Mouse (Mus musculus): ENCODE results near the gene Rabggtb.
"Not testable (repeated sequence)": the region's sequence is repeated elsewhere in the genome, so short reads cannot be mapped to it uniquely, and the experiment has no call there.

The Rabggtb gene

DNA sequence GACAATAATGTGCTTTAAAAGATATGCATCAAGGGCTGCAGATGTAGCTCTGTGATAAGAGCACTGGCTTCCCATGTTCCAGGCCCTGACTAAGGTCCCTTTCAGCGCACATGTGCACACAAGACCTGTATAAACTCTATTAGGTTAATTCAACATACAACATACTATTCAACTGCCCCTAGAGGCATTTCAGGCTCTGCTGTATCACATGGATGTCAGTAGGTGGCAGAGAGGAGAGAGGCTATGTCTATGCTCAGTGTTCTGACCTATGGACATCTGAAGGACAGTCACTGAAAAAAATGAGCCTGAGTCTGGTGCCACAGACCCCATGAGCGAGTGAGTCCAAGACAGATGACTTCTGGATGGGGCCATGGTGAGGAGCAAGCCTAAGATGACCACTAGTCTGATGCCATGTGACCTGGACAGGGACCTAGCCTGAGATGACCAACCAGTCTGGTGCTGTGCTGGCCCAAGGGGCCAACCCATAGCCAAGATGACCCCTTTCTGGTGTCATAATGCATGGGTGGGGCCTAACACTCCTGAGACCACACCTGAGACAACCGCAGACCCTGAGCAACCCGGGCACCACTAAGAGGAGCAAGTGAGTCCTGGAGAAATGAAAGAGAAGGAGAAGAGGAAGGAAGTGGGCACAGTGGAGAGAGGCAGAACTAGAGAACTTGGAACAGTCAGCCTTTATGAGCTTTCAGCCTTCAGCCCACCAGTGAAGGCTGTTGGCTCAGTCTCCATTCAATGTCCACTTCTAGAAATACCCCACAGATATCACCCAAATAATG is 48.0 kb downstream of the Rabggtb start:
- DNase-seq (ENCODE audit: inconsistent ontology term), result no peak

DNA sequence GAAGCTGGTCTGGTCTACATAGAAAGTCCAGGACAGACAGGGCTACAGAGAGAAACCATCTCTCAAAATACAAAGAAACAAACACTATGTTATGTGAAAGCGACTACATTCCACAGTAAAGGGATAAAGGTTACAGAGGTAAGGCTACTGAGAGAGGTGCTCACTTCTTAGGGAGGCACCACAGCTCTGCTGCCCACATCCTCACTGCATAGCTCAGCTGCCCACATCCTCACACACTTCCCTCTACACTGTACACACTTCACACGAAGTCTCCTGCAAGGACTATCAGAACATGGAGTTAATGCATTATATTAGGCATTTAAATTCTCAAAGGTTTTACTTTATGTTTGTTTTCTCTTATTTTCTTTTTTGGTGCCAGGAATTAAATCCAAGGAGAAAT is 49.0 kb downstream of the Rabggtb start:
- no peak for DNase-seq (ENCODE audit: inconsistent ontology term)

DNA sequence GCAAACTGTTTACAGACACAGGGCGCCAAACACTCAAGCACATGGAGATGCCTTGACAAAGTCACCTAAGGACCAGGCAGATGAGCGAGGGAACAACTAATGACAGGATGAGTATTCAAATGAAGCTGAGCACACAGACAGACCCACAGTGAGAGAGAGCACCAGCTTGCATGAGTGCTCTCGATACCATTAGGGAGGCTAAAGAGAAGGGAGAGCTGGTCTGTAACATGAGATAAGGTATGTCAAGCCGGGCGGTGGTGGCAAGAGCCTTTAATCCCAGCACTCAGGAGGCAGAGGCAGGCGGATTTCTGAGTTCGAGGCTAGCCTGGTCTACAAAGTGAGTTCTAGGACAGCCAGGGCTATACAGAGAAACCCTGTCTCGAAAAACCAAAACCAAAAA is 52.4 kb downstream of the Rabggtb start:
- DNase-seq (ENCODE audit: inconsistent ontology term), result not testable (repeated sequence)

DNA sequence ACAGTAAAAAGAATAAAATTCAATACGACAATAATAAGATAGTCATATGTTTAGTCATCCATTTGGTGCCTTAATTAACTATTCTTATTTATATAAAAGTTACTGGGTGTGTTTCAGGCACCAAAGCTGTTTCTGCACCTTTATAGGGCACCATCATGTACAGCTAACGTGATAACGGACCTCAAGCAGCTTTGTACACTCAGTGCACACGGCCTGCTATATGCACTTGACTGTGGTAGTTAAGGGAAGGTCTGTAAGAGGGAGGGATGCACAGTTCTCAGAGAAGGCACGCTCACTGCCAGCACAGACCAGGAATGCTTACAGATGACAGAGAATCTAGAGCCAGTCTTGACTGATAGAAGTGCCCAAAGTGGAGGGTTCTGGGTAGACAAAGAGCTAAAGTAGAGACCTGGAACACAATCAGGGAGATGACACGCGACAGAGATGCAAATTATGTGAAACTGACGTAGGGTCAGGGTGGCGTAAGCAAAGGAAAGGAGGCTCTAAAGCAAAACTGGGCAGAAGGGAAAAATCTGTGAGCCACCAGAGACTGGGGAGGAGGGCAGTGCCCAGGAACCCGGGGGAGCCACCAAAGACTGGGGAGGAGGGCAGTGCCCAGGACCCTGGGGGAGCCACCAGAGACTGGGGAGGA is 54.3 kb downstream of the Rabggtb start:
- no peak for DNase-seq (ENCODE audit: inconsistent ontology term)

All from Muller cell, postnatal 12 days (primary cell).